Comparison of ENCODE assay signal across 8 mouse cellular contexts in genomic region chr12:113220447-113220846, GRCm38 (mm10). TPM values are rescaled to one million over a fixed set of nuclear protein-coding genes. Genes with fewer than 3 reads are reported as not detected.
A peak's percentile ranks its signal among the peaks of the same experiment; 100 is the strongest.
DNase-seq lines count a peak whose midpoint lies in the region; ATAC-seq and TF ChIP-seq lines count a peak whose summit lies in the region.

No protein-coding gene starts in this region.

- H3K9me3 ChIP-seq in forebrain, embryonic 11.5 days (ENCODE audit: control insufficient read depth, low read length): no peaks in the 10 kb centered on the region
- no peaks in the 10 kb centered on the region for H3K9me3 ChIP-seq in lung, embryonic 14.5 days (ENCODE audit: low read depth, low read length)

- peak; percentile 17; the same call in 1 of the 2 replicates for ATAC-seq in forebrain, embryonic 11.5 days (replicated peaks; ENCODE audit: low FRiP score)
- ATAC-seq in lung, embryonic 14.5 days (ENCODE audit: insufficient read depth): peak; percentile 38; the same call in 1 of the 2 replicates

- H3K4me3 ChIP-seq in forebrain, embryonic 11.5 days (ENCODE audit: low read depth, low read length): no peak overlapping the region
- H3K4me3 ChIP-seq in lung, embryonic 14.5 days (ENCODE audit: low read depth, low read length): no peak overlapping the region

- H3K36me3 ChIP-seq in forebrain, embryonic 11.5 days (ENCODE audit: control insufficient read depth, insufficient read depth, low read length): no peaks in the 10 kb centered on the region
- no peaks in the 10 kb centered on the region for H3K36me3 ChIP-seq in lung, embryonic 14.5 days (ENCODE audit: insufficient read depth)

- DNase-seq in CD8-positive naive resting alpha-beta T cell, adult 2 months (ENCODE audit: low read depth in 2 of 2, low spot score in 2 of 2): peak; percentile 59 to 63
- peak; percentile 75 for DNase-seq in adrenal gland, postnatal 10 days
- peak; percentile 70 for DNase-seq in forebrain, embryonic 11.5 days (ENCODE audit: low spot score)
- peak; percentile 71 for DNase-seq in heart, postnatal 4 days
- DNase-seq in layer of hippocampus, adult 11-12 months (ENCODE audit: low spot score): peak; percentile 70
- peak; percentile 84 for DNase-seq in lung, embryonic 14.5 days
- peak; percentile 48 for DNase-seq in ovary, postnatal 14 days (ENCODE audit: low spot score)
- peak; percentile 70 to 80 for DNase-seq in thymus, postnatal 10 days (ENCODE audit: low spot score in 2 of 2)

- H3K9ac ChIP-seq in forebrain, embryonic 11.5 days (ENCODE audit: low read length): no peak overlapping the region
- no peak overlapping the region for H3K9ac ChIP-seq in lung, embryonic 14.5 days

- H3K27ac ChIP-seq in forebrain, embryonic 11.5 days (ENCODE audit: low read depth, low read length): no peak overlapping the region
- H3K27ac ChIP-seq in lung, embryonic 14.5 days (ENCODE audit: low read depth): no peak overlapping the region

- no peaks in the 10 kb centered on the region for H3K27me3 ChIP-seq in forebrain, embryonic 11.5 days (ENCODE audit: control insufficient read depth, insufficient read depth, low read length)
- no peaks in the 10 kb centered on the region for H3K27me3 ChIP-seq in lung, embryonic 14.5 days (ENCODE audit: insufficient read depth, low read length)

- peak; percentile 79 for TF ChIP-seq CTCF in lung, embryonic 14.5 days (IDR thresholded peaks at IDR 0.05; ENCODE audit: low read depth)

- WGBS in forebrain, embryonic 11.5 days: 42% methylated on average over 4 of the region's 4 CpGs
- WGBS in lung, embryonic 14.5 days: 34% methylated on average over 4 of the region's 4 CpGs

- no peaks in the 10 kb centered on the region for H3K4me1 ChIP-seq in forebrain, embryonic 11.5 days (replicated peaks; ENCODE audit: control insufficient read depth, insufficient read depth, low read length)
- H3K4me1 ChIP-seq in lung, embryonic 14.5 days (ENCODE audit: insufficient read depth): no peaks in the 10 kb centered on the region

- H3K4me2 ChIP-seq in forebrain, embryonic 11.5 days (ENCODE audit: low read depth, low read length, severe bottlenecking): no peak overlapping the region
- H3K4me2 ChIP-seq in lung, embryonic 14.5 days: no peak overlapping the region

RNA-seq across cellular contexts. Expression of gene Tmem121, which starts 34.7 kb away (rescaled TPM):
- 1 to 10 TPM; 3.0 to 3.1 TPM for total RNA-seq in adrenal gland, postnatal 10 days (2021)
- polyA plus RNA-seq in forebrain, embryonic 11.5 days (2014; fragmentation: Nextera tagmentation; extraction: Ambion mirVana): 17.0 and 20.3 TPM in 2 replicates
- 1 to 10 TPM; 1.4 to 1.5 TPM for total RNA-seq in heart, postnatal 4 days (2021)
- polyA plus RNA-seq in lung, embryonic 14.5 days (2014; fragmentation: Nextera tagmentation; extraction: Ambion mirVana): 4.3 and 6.1 TPM in 2 replicates
